Mouse (Mus musculus): ENCODE measurements around the gene Ntm.

Gene Ntm

GRCm38 (mm10) chr9:29661468-29662145 is 301.3 kb downstream of the Ntm start:
- no peak for DNase-seq (ENCODE audit: low read depth in 2 of 2, low spot score in 2 of 2)

DNA sequence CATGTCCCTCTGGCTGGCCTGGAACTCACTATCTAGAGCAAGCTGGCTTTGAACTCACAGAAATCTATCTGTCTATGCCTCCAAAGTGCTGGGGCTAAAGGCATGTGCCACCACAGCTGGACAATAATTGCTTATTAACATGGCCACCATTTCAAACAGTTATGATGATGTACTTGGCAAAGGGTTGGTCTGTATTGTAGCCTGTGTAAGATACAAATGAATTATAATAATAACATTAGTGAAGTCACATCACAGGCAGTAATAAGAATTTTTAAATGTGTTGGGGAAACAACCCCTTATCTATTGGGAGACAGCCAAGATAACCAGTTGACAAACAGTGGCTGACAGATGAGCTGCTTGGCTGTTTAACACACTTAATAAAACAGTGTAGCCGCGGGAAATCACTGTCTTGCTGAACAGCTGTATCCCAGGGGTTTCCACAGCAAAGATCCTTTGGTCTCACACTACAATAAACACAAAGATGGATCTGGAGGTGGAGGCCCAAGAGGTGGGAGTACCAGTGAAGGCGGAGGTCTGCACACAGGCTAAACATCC is 302.8 kb downstream of the Ntm start:
- no peak for DNase-seq (ENCODE audit: low read depth in 2 of 2, low spot score in 2 of 2)

GRCm38 (mm10) chr9:29657761-29658465 is 305.0 kb downstream of the Ntm start:
- no peak for DNase-seq (ENCODE audit: low read depth in 2 of 2, low spot score in 2 of 2)

GRCm38 (mm10) chr9:29654885-29655284 is 308.1 kb downstream of the Ntm start:
- no peak for DNase-seq (ENCODE audit: low read depth in 2 of 2, low spot score in 2 of 2)

GRCm38 (mm10) chr9:29653678-29654235 is 309.2 kb downstream of the Ntm start:
- DNase-seq (ENCODE audit: low read depth in 2 of 2, low spot score in 2 of 2): no peak

DNA sequence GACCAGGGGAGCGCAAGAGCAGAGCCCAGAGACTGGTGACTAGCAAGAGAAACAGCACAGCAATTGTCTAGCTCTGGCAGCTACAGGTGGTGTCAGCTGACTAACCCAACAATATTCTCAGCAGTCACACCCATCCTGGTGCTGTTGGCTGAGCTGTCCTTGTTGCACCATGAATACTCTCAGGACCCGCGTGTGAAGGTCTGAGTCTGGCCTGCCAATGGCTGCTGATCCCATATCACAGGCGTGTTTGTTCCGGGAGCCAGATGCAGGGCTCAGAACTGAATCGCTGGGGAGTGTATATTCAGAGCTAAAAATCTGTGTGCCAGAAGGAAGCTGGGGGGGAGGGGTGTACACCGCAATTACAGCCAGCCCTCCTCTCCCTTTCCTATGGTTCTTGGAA is 310.1 kb downstream of the Ntm start:
- DNase-seq (ENCODE audit: low read depth in 2 of 2, low spot score in 2 of 2): no peak

- no peak for DNase-seq (ENCODE audit: low read depth in 2 of 2, low spot score in 2 of 2)
Measured at GRCm38 (mm10) chr9:29651856-29652255, 311.1 kb downstream of the Ntm start.

DNA sequence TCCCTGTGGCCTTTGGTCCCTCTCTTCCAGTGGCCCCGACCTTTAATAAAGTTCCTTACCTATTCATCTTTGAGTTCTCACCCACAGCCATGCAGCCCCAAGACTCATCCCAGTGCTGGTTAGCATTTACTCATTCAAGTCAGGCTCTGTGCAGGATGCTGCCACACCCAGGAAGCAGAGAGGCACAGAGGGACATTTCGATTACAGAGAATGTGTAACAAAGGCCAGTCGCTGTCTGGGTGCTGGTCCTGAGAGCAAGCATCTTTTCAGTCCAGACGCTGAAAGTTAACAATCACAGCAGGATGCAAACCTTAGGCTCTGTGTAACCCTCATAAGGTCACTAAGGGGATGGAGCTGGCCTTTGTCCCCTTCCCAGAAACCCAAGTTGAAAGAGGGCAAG is 311.7 kb downstream of the Ntm start:
- DNase-seq (ENCODE audit: low read depth in 2 of 2, low spot score in 2 of 2): no peak

DNA sequence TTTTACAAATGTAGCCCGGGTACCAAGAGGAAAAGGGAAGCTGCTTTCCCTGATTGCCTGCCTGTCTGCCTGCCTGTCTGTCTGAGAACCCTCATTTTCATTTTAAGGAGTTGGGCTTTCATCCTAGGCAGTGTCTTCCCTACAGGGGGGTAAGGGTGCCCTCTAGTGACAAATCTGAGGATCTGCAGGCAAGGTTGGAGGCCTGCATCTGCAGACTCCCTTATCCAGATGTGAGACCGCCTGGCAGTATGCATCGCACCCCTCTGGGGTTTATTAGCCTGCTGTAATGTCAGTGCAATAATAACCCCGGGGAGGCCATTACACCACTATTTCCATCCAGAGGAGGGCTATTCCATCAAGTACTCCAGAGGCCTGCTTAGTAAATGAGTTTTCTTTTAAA is 312.3 kb downstream of the Ntm start:
- DNase-seq (ENCODE audit: low read depth in 2 of 2, low spot score in 2 of 2): no peak

GRCm38 (mm10) chr9:29650266-29650665 is 312.7 kb downstream of the Ntm start:
- no peak for DNase-seq (ENCODE audit: low read depth in 2 of 2, low spot score in 2 of 2)

GRCm38 (mm10) chr9:29648256-29648655 is 314.7 kb downstream of the Ntm start:
- no peak for DNase-seq (ENCODE audit: low read depth in 2 of 2, low spot score in 2 of 2)

GRCm38 (mm10) chr9:29647764-29648163 is 315.2 kb downstream of the Ntm start:
- DNase-seq (ENCODE audit: low read depth in 2 of 2, low spot score in 2 of 2): no peak

- DNase-seq (ENCODE audit: low read depth in 2 of 2, low spot score in 2 of 2): no peak
Measured at GRCm38 (mm10) chr9:29645796-29646400, 317.0 kb downstream of the Ntm start.

DNA sequence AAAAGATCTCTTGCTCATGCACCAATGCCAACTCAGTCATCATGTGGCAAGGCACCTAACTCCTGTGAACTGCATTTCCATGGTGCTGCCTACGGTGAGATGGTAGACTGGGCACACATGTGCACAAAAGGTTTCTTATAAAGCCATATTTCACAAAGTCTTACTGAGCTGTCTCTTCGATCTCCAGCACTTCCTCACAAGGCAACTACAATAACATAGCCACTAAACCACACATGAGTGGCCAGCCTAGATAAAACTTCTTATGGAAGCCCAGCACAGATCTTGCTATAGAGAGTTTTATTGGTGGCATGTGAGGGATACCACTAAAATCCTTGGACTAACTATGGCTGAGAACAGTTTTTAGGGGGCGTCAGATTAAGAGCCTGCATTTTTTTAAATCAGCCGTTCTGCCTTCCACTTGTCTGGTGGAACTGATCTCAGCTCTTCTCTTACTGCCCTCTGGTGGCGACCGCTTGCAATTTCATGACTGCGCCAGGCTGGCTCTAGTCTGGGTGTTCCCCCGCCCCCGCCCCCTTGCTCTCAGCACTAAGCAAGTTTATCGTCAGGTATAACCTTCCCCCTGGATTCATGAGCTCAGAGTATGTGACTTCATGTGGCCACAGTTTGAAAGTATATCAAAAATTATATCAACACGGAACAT is 319.8 kb downstream of the Ntm start:
- no peak for DNase-seq (ENCODE audit: low read depth in 2 of 2, low spot score in 2 of 2)

DNA sequence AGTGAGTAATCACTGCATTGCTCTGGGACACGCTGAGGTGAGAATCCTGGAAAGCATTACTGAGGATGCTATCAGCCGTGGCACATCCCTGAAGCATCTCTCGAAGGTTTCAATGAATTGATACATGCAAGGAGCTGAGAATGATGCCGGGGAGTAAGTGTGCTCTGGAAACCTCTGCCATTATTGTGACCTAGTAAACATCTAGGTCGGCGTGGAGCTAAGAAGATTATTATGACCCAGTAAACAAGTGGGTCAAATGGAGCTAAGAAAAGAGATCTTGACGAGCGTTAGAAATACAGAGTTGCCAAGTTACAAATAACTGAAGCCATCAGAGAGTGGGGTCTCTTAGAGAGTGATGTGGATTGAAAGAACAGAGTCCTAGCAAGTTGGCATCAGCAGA is 325.6 kb downstream of the Ntm start:
- DNase-seq (ENCODE audit: low read depth in 2 of 2, low spot score in 2 of 2): no peak

GRCm38 (mm10) chr9:29617181-29617580 is 345.8 kb downstream of the Ntm start:
- no peak for DNase-seq (ENCODE audit: low read depth in 2 of 2, low spot score in 2 of 2)

- DNase-seq (ENCODE audit: low read depth in 2 of 2, low spot score in 2 of 2): no peak
Measured at GRCm38 (mm10) chr9:29612020-29612612, 350.8 kb downstream of the Ntm start.

DNA sequence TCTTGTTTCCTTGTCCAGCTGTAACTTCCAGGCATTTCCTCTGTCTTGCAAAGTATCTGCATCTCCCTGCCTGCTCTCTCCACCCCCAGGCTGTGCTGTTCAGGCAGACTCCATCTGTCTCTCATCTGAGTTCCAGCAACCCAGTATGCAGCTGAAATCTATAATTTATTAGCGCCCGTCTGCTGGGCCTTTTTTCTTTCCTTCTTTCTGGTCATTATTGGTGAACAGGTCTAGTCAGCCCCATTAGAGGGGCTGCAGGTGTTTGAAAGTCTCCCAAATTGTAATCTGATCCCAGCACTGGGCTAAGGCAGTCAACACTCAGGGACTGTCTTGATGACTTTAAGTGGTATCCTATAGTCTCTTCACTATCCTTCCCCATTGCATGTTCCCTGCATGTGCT is 352.1 kb downstream of the Ntm start:
- no peak for DNase-seq (ENCODE audit: low read depth in 2 of 2, low spot score in 2 of 2)

GRCm38 (mm10) chr9:29597665-29598064 is 365.3 kb downstream of the Ntm start:
- no peak for DNase-seq (ENCODE audit: low read depth in 2 of 2, low spot score in 2 of 2)

GRCm38 (mm10) chr9:29595321-29595720 is 367.6 kb downstream of the Ntm start:
- DNase-seq (ENCODE audit: low read depth in 2 of 2, low spot score in 2 of 2): no peak
